Mouse (Mus musculus): ENCODE measurements at regions not wholly inside any gene's neighbourhood (a gene's known extent, or its start where the extent isn't known, plus 50 kb on each side); places are given as distances from the start of the nearest gene placed in this dataset.

- no peak for DNase-seq (ENCODE audit: low spot score)
Measured at GRCm38 (mm10) chr6:50972268-50972667, 318.0 kb upstream of the Npvf start.

- DNase-seq (ENCODE audit: low spot score): no peak
Measured at GRCm38 (mm10) chr6:50973231-50973654, 319.0 kb upstream of the Npvf start.

GRCm38 (mm10) chr6:50973815-50974214, 319.6 kb upstream of the Npvf start:
- DNase-seq (ENCODE audit: low spot score): no peak

- no peak for DNase-seq (ENCODE audit: low spot score)
Measured at GRCm38 (mm10) chr6:50974961-50975360, 320.7 kb upstream of the Npvf start.

- DNase-seq (ENCODE audit: low spot score): no peak
Measured at GRCm38 (mm10) chr6:50976973-50977372, 322.7 kb upstream of the Npvf start.

- DNase-seq (ENCODE audit: low spot score): no peak
Measured at GRCm38 (mm10) chr6:50977381-50977780, 323.1 kb upstream of the Npvf start.

- DNase-seq (ENCODE audit: low spot score): no peak
Measured at GRCm38 (mm10) chr6:50978016-50978415, 323.8 kb upstream of the Npvf start.

GRCm38 (mm10) chr6:50978571-50978970, 324.3 kb upstream of the Npvf start:
- no peak for DNase-seq (ENCODE audit: low spot score)

- DNase-seq (ENCODE audit: low spot score): no peak
Measured at GRCm38 (mm10) chr6:50979764-50980163, 325.5 kb upstream of the Npvf start.

- DNase-seq (ENCODE audit: low spot score): no peak
Measured at GRCm38 (mm10) chr6:50980311-50980710, 326.1 kb upstream of the Npvf start.

- DNase-seq (ENCODE audit: low spot score): no peak
Measured at GRCm38 (mm10) chr6:50981702-50982309, 327.6 kb upstream of the Npvf start.

- no peak for DNase-seq (ENCODE audit: low spot score)
Measured at GRCm38 (mm10) chr6:50982856-50983255, 328.6 kb upstream of the Npvf start.

GRCm38 (mm10) chr6:50983511-50984099, 329.4 kb upstream of the Npvf start:
- DNase-seq (ENCODE audit: low spot score): no peak

- no peak for DNase-seq (ENCODE audit: low spot score)
Measured at GRCm38 (mm10) chr6:50984157-50984905, 330.1 kb upstream of the Npvf start.

GRCm38 (mm10) chr6:50986270-50986924, 332.2 kb upstream of the Npvf start:
- DNase-seq (ENCODE audit: low spot score): no peak

GRCm38 (mm10) chr6:50988561-50988960, 334.3 kb upstream of the Npvf start:
- no peak for DNase-seq (ENCODE audit: low spot score)

- no peak for DNase-seq (ENCODE audit: low spot score)
Measured at GRCm38 (mm10) chr6:50991528-50992125, 337.4 kb upstream of the Npvf start.

GRCm38 (mm10) chr6:50993952-50994351, 339.7 kb upstream of the Npvf start:
- DNase-seq (ENCODE audit: low spot score): no peak

- DNase-seq (ENCODE audit: low spot score): no peak
Measured at GRCm38 (mm10) chr6:51002713-51003112, 348.5 kb upstream of the Npvf start.

GRCm38 (mm10) chr6:51006074-51006591, 351.9 kb upstream of the Npvf start:
- no peak for DNase-seq (ENCODE audit: low spot score)

- no peak for DNase-seq (ENCODE audit: low spot score)
Measured at GRCm38 (mm10) chr6:51009526-51010340, 355.5 kb upstream of the Npvf start.
